Mouse (Mus musculus) midbrain, embryonic 14.5 days (tissue): ENCODE data around the gene Rab21. TPM values are rescaled to one million over a fixed set of nuclear protein-coding genes. Genes with fewer than 3 reads are reported as not detected.

ENCODE experiments used
- ATAC-seq: fragments of 200-750 bp; cut with Nextera tagmentation; 2 replicates; pipeline ENCODE4 v1.8.0; 2017; ENCODE audit warnings: moderate number of reproducible peaks, moderate library complexity; ENCODE audit not compliant: low FRiP score, low TSS enrichment
- DNase-seq: peaks from one replicate; pipeline ENCODE4 v3.0.0-alpha.2; 2015
- H3K27ac ChIP-seq: fragments of 300-500 bp; sonication (generic); replicated peaks from 2 replicates; pipeline ENCODE4 v1.5.1; 2014; ENCODE audit warnings: mild to moderate bottlenecking, low read depth, low read length, moderate library complexity
- H3K27me3 ChIP-seq: fragments of 300-500 bp; sonication (generic); 2 replicates; pipeline ENCODE4 v1.6.1; 2014; ENCODE audit warnings: low read length, control low read depth, mixed read lengths; ENCODE audit not compliant: control insufficient read depth, insufficient read depth
- H3K36me3 ChIP-seq: fragments of 300-500 bp; sonication (generic); 2 replicates; pipeline ENCODE4 v1.6.1; 2014; ENCODE audit warnings: low read length, control low read depth; ENCODE audit not compliant: control insufficient read depth, insufficient read depth
- H3K4me1 ChIP-seq: fragments of 300-500 bp; sonication (generic); 2 replicates; pipeline ENCODE4 v1.6.1; 2014; ENCODE audit warnings: mild to moderate bottlenecking, antibody characterized with exemption, low read length, control low read depth; ENCODE audit not compliant: control insufficient read depth, insufficient read depth
- H3K4me2 ChIP-seq: fragments of 300-500 bp; sonication (generic); 2 replicates; pipeline ENCODE4 v1.6.1; 2014; ENCODE audit warnings: mild to moderate bottlenecking, low read length, moderate library complexity
- H3K4me3 ChIP-seq: fragments of 300-500 bp; sonication (generic); replicated peaks from 2 replicates; pipeline ENCODE4 v1.5.1; 2014; ENCODE audit warnings: low read depth, low read length
- H3K9ac ChIP-seq: fragments of 300-500 bp; sonication (generic); replicated peaks from 2 replicates; pipeline ENCODE4 v1.6.1; 2014; ENCODE audit warnings: mild to moderate bottlenecking, low read length, moderate library complexity
- H3K9me3 ChIP-seq: fragments of 300-500 bp; sonication (generic); 2 replicates; pipeline ENCODE4 v1.6.1; 2016; ENCODE audit warnings: low read length, control low read depth, mixed read lengths; ENCODE audit not compliant: control insufficient read depth
- WGBS: fragments of 180-500 bp; shearing (Covaris S2); extraction: QIAGEN DNeasy Blood & Tissue Kit; methylation state at CpG from one replicate; pipeline ENCODE4 v1.1.7; 2014; 5-methylcytosine and 5-hydroxymethylcytosine counted together
- polyA plus RNA-seq: library from polyadenylated mRNA; unstranded; fragments of >200 nt; fragmentation: Nextera tagmentation; extraction: Ambion mirVana; gene quantifications from 2 replicates; pipeline ENCODE4 v1.2.1, GENCODE M21; 2014

Gene Rab21
- polyA plus RNA-seq, 1 experiment from 2014 or later = 12.8 TPM

DNA sequence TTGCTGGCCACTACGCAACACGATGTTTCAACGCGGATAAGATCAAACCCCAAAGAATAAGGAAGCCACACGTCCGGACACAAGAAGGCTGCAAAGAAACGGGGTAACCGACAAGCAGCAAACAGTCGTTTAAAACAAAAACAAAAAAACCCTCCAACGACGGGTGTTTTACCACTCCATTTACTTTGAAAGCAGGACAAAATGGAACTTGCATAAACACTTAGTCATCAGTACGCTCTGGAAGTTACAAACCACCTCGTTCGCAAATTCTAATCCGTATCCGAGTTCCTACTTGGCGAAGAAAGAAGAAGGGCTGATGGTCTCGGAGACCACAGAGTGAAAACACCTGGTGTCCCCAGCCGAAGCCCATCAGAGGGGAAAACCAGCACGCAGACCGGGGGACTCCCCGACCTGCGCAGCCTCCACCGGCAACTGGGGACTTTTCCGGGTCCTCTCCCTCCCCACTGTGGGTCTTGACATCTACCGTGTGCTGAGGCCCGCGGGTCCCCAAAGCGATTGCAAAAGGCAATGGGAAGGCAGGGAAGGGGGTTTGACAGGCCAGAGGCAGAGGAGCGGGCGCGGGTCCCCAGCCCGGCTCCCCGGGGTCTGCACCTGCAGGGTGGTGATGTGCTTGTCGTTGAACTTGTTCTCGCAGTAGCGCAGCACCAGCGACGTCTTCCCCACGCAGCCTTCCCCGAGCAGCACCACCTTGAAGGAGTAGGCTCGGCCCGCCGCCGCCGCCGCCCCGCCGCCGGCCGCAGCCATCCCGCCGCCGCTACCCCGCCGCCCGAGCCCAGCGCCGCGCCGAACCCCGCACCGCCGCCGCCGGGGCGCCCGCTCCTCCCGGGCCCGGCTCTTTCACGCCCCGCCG lies 577 bp downstream of the Rab21 start:
- Histone ChIP-seq H3K9ac (peak overlapping the region; percentile 93), H3K27ac (peak overlapping the region; percentile 97), H3K4me2 (peak overlapping the region; percentile 61), H3K9me3 (no peaks in the 10 kb centered on the region), H3K4me3 (peak overlapping the region; percentile 73), H3K36me3 (no peaks in the 10 kb centered on the region), H3K27me3 (no peaks in the 10 kb centered on the region), H3K4me1 (peaks cover 25% of the 10 kb centered on the region)
- DNase-seq (peak; percentile 56), ATAC-seq (peak; percentile 75)
- WGBS = 2% methylated on average over 69 of the region's 73 CpGs

DNA sequence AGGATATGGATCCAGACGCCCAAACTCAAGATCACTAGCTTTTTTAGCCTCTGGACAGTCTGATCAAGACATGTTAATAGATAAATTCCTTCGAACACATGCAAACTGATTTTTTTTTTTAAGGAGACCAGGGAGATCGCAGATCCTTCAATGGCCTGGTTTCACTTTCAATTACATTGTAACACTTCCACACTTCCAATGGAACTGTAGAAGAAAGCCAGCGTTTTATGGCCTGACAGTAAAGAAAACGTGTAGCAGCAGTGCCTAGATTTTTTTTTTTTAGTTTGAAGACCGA lies 1.2 kb downstream of the Rab21 start:
- ATAC-seq = no peak
- no peaks in the 10 kb centered on the region for H3K36me3 ChIP-seq
- H3K4me3 ChIP-seq = peak overlapping the region; percentile 73
- H3K9me3 ChIP-seq = no peaks in the 10 kb centered on the region
- no peak overlapping the region for H3K27ac ChIP-seq
- H3K27me3 ChIP-seq = no peaks in the 10 kb centered on the region
- 25% methylated on average over 6 of the region's 6 CpGs for WGBS
- H3K9ac ChIP-seq = peak overlapping the region; percentile 93
- H3K4me2 ChIP-seq = peak overlapping the region; percentile 61
- peaks cover 25% of the 10 kb centered on the region for H3K4me1 ChIP-seq
- DNase-seq = peak; percentile 27

DNA sequence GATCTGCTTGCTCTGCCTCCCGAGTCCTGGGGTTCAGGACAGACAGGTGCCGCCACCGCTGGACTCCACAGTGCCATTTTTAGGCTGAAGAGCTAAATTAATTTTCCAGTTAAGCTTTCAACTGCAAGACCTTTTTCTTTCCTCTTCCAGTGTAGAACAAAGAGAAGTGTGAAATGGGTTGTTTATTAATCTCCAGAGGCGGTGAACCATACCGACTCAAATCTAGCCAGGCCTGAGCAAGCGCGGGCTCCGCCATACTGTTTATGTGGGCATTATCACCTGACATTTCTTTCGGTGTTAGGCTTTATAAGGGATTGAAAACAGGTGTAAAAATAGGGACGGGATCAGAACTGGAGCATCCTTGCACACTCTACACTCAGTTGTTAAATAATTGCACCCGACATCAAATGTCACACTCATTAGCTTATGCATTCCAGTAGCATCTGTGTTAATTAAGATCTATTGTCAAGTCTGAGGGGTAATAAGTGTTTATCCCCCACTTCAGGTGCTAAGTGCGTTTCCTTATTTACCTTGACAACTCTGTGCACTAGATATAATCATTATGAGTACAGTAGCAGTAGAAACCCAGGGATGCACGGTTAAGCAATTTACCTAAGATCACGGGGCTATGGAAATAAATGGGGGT lies 1.6 kb downstream of the Rab21 start:
- Histone ChIP-seq H3K4me2 (peak overlapping the region; percentile 61), H3K9me3 (no peaks in the 10 kb centered on the region), H3K4me3 (peak overlapping the region; percentile 73), H3K36me3 (no peaks in the 10 kb centered on the region), H3K9ac (peak overlapping the region; percentile 93), H3K27me3 (no peaks in the 10 kb centered on the region), H3K4me1 (peaks cover 25% of the 10 kb centered on the region), H3K27ac (no peak overlapping the region)
- DNase-seq = no peak
- 68% methylated on average over 14 of the region's 14 CpGs for WGBS
- ATAC-seq = no peak

DNA sequence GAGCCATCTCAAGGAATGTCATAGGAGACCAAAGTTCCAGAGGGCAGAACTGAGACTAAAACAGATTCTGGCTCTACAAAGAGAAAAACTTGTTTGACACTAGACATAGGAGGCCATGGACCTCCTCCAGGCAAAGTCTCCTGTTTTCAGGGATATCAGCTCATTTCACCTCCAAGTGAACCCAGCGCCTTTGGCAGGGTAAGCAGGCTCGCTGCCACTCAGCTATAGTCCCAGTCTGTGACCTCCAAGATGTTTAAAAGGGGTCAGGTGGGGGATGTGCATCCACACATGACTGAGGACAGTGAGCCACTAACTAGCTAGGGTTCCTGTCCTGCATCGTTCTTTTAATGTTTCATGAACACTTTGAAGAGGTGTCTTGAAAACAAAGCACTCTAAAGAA lies 2.7 kb downstream of the Rab21 start:
- no peak for ATAC-seq
- Histone ChIP-seq H3K9ac (no peak overlapping the region), H3K36me3 (no peaks in the 10 kb centered on the region), H3K9me3 (no peaks in the 10 kb centered on the region), H3K27ac (no peak overlapping the region), H3K4me2 (no peak overlapping the region; the same call in 1 of the 2 replicates), H3K4me3 (no peak overlapping the region), H3K27me3 (no peaks in the 10 kb centered on the region), H3K4me1 (peaks cover 25% of the 10 kb centered on the region)
- no peak for DNase-seq
- WGBS = 81% methylated on average over 3 of the region's 3 CpGs

DNA sequence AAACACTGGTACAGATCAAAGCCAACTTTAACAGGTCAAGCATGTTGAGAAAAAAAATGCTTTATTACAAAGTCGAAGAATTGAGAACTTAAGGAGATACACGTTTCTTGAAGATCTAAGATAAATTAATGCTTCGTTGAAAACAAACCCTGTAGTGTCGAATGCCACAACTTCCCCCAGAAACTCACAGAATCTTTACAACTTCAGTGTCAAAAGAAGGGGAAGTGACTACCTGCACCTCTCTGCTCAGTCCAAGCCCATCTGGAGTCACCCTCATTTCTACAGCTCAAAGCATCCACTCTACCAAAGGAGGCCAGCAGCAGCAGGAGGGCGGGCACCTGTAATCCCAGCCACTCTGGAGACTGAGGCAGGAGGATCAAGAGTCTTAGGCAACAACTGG lies 3.2 kb downstream of the Rab21 start:
- DNase-seq (no peak), ATAC-seq (no peak)
- Histone ChIP-seq H3K27ac (no peak overlapping the region), H3K9me3 (no peaks in the 10 kb centered on the region), H3K36me3 (no peaks in the 10 kb centered on the region), H3K4me1 (peaks cover 25% of the 10 kb centered on the region), H3K4me2 (peak overlapping the region; percentile 10; the same call in 1 of the 2 replicates), H3K4me3 (no peak overlapping the region), H3K9ac (no peak overlapping the region), H3K27me3 (no peaks in the 10 kb centered on the region)
- 91% methylated on average over 5 of the region's 5 CpGs for WGBS

DNA sequence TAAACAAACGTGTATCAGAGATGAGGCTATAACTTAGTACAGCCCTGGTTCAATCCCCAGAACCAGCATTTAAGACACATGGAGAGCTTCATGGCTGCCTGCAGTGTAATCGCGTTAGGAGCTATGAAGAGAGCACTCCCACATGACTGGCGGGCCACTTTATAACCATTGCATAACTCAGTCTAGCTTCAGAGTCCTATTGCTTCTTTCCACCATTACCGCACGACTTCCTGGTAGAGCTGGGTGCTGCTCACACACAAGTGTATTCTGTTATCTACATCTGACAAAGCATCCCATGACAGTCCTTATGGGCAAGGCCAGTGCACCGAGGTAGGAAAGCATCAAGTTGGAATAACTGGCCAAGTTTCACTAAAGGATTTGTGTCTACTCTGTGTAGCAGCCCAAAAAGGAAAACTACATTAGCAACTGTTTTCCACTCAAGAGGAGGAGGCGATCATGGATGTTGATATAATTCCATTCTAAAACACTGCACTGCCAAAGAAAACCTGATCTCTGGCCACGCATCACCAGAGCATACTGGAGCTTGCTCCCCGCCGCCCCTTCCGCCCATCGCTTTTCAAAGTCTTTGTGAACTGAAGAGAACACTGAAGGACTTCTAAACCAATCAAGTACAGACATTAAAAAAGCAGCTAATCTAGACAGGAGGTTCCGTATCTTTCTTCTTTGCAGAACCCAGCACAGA lies 4.0 kb downstream of the Rab21 start:
- Histone ChIP-seq H3K27me3 (no peaks in the 10 kb centered on the region), H3K9ac (no peak overlapping the region), H3K27ac (no peak overlapping the region), H3K9me3 (no peaks in the 10 kb centered on the region), H3K36me3 (no peaks in the 10 kb centered on the region), H3K4me2 (no peak overlapping the region), H3K4me1 (peaks cover 24% of the 10 kb centered on the region), H3K4me3 (no peak overlapping the region)
- no peak for ATAC-seq
- 92% methylated on average over 14 of the region's 14 CpGs for WGBS
- no peak for DNase-seq

DNA sequence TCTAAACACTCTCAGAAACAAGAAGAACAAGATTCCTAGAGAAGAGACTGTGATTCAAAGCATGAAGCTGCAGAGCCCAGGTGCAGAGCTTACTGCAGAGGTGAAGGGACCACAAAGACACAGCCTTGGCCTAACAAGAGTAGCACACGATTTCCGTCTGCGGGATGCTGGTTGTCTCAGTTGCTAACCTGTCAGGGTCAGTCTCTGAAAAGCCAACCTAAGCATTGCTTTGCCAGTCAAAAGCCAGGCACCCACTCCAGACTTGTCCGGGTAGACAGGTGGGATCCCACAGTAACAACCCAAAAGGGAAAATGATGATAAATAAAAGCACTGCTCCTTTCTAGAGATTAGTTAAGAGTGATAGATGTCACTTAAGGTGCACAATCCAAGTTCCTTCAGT lies 6.2 kb downstream of the Rab21 start:
- WGBS = 92% methylated on average over 4 of the region's 4 CpGs
- no peaks in the 10 kb centered on the region for H3K27me3 ChIP-seq
- ATAC-seq = no peak
- no peak overlapping the region for H3K4me3 ChIP-seq
- H3K9ac ChIP-seq = no peak overlapping the region
- no peaks in the 10 kb centered on the region for H3K36me3 ChIP-seq
- H3K9me3 ChIP-seq = no peaks in the 10 kb centered on the region
- H3K4me2 ChIP-seq = no peak overlapping the region
- H3K27ac ChIP-seq = no peak overlapping the region
- DNase-seq = no peak
- H3K4me1 ChIP-seq = peaks cover 19% of the 10 kb centered on the region

DNA sequence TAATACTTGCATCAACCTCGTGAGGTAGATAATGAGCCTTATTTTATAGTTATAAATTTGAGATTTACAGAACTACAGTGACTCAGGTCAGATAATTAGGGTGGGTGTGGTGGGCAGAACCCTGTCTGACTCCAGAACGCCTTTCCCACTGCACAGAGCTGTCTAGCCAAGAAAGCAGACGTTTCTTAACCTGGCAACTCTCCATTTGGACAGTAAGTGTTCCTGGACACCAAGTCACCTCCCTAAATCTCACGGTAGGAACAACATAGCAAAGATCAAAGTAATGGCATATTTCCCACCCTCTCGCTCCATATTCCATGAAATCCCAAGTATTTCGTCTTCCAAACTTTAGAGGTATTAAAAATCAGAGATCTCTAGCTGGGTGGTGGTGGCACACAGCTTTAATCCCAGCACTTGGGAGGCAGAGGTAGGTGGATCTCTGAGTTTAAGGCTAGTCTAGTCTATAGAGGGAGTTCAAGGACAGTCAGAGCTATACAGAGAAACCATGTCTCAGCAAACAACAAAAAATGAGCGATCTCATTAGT lies 8.0 kb downstream of the Rab21 start:
- DNase-seq (no peak), ATAC-seq (no peak)
- H3K27me3 ChIP-seq = no peaks in the 10 kb centered on the region
- H3K4me2 ChIP-seq = no peak overlapping the region
- H3K9ac ChIP-seq = no peak overlapping the region
- no peak overlapping the region for H3K27ac ChIP-seq
- no peak overlapping the region for H3K4me3 ChIP-seq
- peaks cover 3% of the 10 kb centered on the region for H3K4me1 ChIP-seq
- H3K36me3 ChIP-seq = no peaks in the 10 kb centered on the region
- no peaks in the 10 kb centered on the region for H3K9me3 ChIP-seq
- WGBS = 93% methylated on average over 7 of the region's 7 CpGs
